Mouse (Mus musculus) embryonic facial prominence, embryonic 11.5 days (tissue): ENCODE measurements around the gene Tbc1d16. TPM values are rescaled to one million over a fixed set of nuclear protein-coding genes. Genes with fewer than 3 reads are reported as not detected.

Experiments
- ATAC-seq: fragments of 200-750 bp; cut with Nextera tagmentation; replicated peaks from 2 replicates; pipeline ENCODE4 v1.8.0; 2017; ENCODE audit warnings: low read depth; ENCODE audit not compliant: insufficient number of reproducible peaks, low FRiP score, low TSS enrichment
- DNase-seq: peaks from one replicate; pipeline ENCODE4 v3.0.0-alpha.2; 2015; ENCODE audit warnings: low spot score
- H3K27ac ChIP-seq: fragments of 300-500 bp; sonication (generic); replicated peaks from 2 replicates; pipeline ENCODE4 v1.5.1; 2014; ENCODE audit warnings: mild to moderate bottlenecking, low read depth, low read length, control low read depth
- H3K27me3 ChIP-seq: fragments of 300-500 bp; sonication (generic); 2 replicates; pipeline ENCODE4 v1.6.1; 2014; ENCODE audit warnings: mild to moderate bottlenecking, low read length, moderate library complexity, mixed read lengths; ENCODE audit not compliant: control insufficient read depth, insufficient read depth
- H3K36me3 ChIP-seq: fragments of 300-500 bp; sonication (generic); replicated peaks from 2 replicates; pipeline ENCODE4 v1.6.1; 2014; ENCODE audit warnings: low read depth, mild to moderate bottlenecking, low read length, moderate library complexity, mixed read lengths; ENCODE audit not compliant: control insufficient read depth, insufficient read depth
- H3K4me1 ChIP-seq: fragments of 300-500 bp; sonication (generic); 2 replicates; pipeline ENCODE4 v1.6.1; 2014; ENCODE audit warnings: low read length, mixed read lengths; ENCODE audit not compliant: control insufficient read depth, insufficient read depth
- H3K4me2 ChIP-seq: fragments of 300-500 bp; sonication (generic); 2 replicates; pipeline ENCODE4 v1.6.1; 2014; ENCODE audit warnings: low read depth, mild to moderate bottlenecking, control low read depth, low read length, moderate library complexity
- H3K4me3 ChIP-seq: fragments of 300-500 bp; sonication (generic); 2 replicates; pipeline ENCODE4 v1.5.1; 2014; ENCODE audit warnings: low read depth, low read length, control low read depth
- H3K9ac ChIP-seq: fragments of 300-500 bp; sonication (generic); replicated peaks from 2 replicates; pipeline ENCODE4 v1.6.1; 2014; ENCODE audit warnings: mild to moderate bottlenecking, control low read depth, low read length
- H3K9me3 ChIP-seq: fragments of 300-500 bp; sonication (generic); replicated peaks from 2 replicates; pipeline ENCODE4 v1.6.1; 2016; ENCODE audit warnings: mild to moderate bottlenecking, low read length, inconsistent platforms, mixed read lengths; ENCODE audit not compliant: control insufficient read depth
- WGBS: fragments of 180-500 bp; shearing (Covaris S2); extraction: QIAGEN DNeasy Blood & Tissue Kit; methylation state at CpG from one replicate; pipeline ENCODE4 v1.1.7; 2014; 5-methylcytosine and 5-hydroxymethylcytosine counted together
- polyA plus RNA-seq: library from polyadenylated mRNA; unstranded; fragments of >200 nt; fragmentation: Nextera tagmentation; extraction: Ambion mirVana; gene quantifications from 2 replicates; pipeline ENCODE4 v1.2.1, GENCODE M21; 2014

The Tbc1d16 gene
- polyA plus RNA-seq, 1 experiment from 2014 or later, result 9.5 TPM

GRCm38 (mm10) chr11:119116992-119117391 is 111.3 kb downstream of the Tbc1d16 start:
- Histone ChIP-seq H3K4me2 (no peak overlapping the region), H3K36me3 (no peaks in the 10 kb centered on the region), H3K4me1 (no peaks in the 10 kb centered on the region; the same call in 1 of the 2 replicates), H3K27ac (no peak overlapping the region), H3K27me3 (no peaks in the 10 kb centered on the region), H3K9me3 (no peaks in the 10 kb centered on the region), H3K9ac (no peak overlapping the region), H3K4me3 (no peak overlapping the region)
- DNase-seq (no peak), ATAC-seq (no peak)
- 63% methylated on average over 4 of the region's 4 CpGs for WGBS

- DNase-seq (no peak), ATAC-seq (no peak)
- Histone ChIP-seq H3K27ac (no peak overlapping the region), H3K9ac (no peak overlapping the region), H3K4me3 (no peak overlapping the region), H3K27me3 (no peaks in the 10 kb centered on the region), H3K4me2 (no peak overlapping the region), H3K9me3 (no peaks in the 10 kb centered on the region), H3K4me1 (no peaks in the 10 kb centered on the region), H3K36me3 (no peaks in the 10 kb centered on the region)
These were observed 115.6 kb downstream of the Tbc1d16 start for GRCm38 (mm10) chr11:119112721-119113120.

GRCm38 (mm10) chr11:119111345-119111744 is 117.0 kb downstream of the Tbc1d16 start:
- no peaks in the 10 kb centered on the region for H3K27me3 ChIP-seq

GRCm38 (mm10) chr11:119109415-119110071 is 118.8 kb downstream of the Tbc1d16 start:
- Histone ChIP-seq H3K36me3 (no peaks in the 10 kb centered on the region), H3K4me1 (no peaks in the 10 kb centered on the region; the same call in 1 of the 2 replicates), H3K27ac (no peak overlapping the region), H3K4me2 (no peak overlapping the region), H3K27me3 (no peaks in the 10 kb centered on the region), H3K9ac (no peak overlapping the region), H3K9me3 (no peaks in the 10 kb centered on the region), H3K4me3 (no peak overlapping the region)
- WGBS, result 72% methylated on average over 9 of the region's 9 CpGs
- no peak for DNase-seq
- no peak for ATAC-seq

More at GRCm38 (mm10) chr11:119111345-119111744, 117.0 kb downstream of the Tbc1d16 start:
- Histone ChIP-seq H3K36me3 (no peaks in the 10 kb centered on the region), H3K4me3 (no peak overlapping the region), H3K4me2 (no peak overlapping the region), H3K9me3 (no peaks in the 10 kb centered on the region), H3K9ac (no peak overlapping the region), H3K27ac (no peak overlapping the region), H3K4me1 (no peaks in the 10 kb centered on the region; the same call in 1 of the 2 replicates)
- ATAC-seq, result no peak
- WGBS, result 10% methylated on average over 7 of the region's 7 CpGs
- no peak for DNase-seq

- H3K36me3 ChIP-seq, result no peaks in the 10 kb centered on the region
- no peak overlapping the region for H3K4me3 ChIP-seq
- 78% methylated on average over 10 of the region's 10 CpGs for WGBS
- no peak overlapping the region for H3K9ac ChIP-seq
- no peak overlapping the region for H3K27ac ChIP-seq
- no peak for ATAC-seq
- DNase-seq, result no peak
- H3K4me1 ChIP-seq, result no peaks in the 10 kb centered on the region; the same call in 1 of the 2 replicates
- H3K4me2 ChIP-seq, result no peak overlapping the region
- H3K9me3 ChIP-seq, result no peaks in the 10 kb centered on the region
- H3K27me3 ChIP-seq, result no peaks in the 10 kb centered on the region
These were observed 119.6 kb downstream of the Tbc1d16 start for GRCm38 (mm10) chr11:119108573-119109263.

- DNase-seq (no peak), ATAC-seq (no peak)
- Histone ChIP-seq H3K4me3 (no peak overlapping the region), H3K9me3 (no peaks in the 10 kb centered on the region), H3K4me1 (no peaks in the 10 kb centered on the region; the same call in 1 of the 2 replicates), H3K27ac (no peak overlapping the region), H3K9ac (no peak overlapping the region), H3K36me3 (no peaks in the 10 kb centered on the region), H3K27me3 (no peaks in the 10 kb centered on the region), H3K4me2 (no peak overlapping the region)
- WGBS, result 45% methylated on average over 6 of the region's 6 CpGs
These were observed 122.0 kb downstream of the Tbc1d16 start for GRCm38 (mm10) chr11:119106289-119106688.

GRCm38 (mm10) chr11:119105748-119106147 is 122.6 kb downstream of the Tbc1d16 start:
- H3K36me3 ChIP-seq, result no peaks in the 10 kb centered on the region
- H3K4me3 ChIP-seq, result no peak overlapping the region
- H3K9ac ChIP-seq, result no peak overlapping the region
- no peak overlapping the region for H3K27ac ChIP-seq
- no peaks in the 10 kb centered on the region for H3K27me3 ChIP-seq
- 22% methylated on average over 8 of the region's 8 CpGs for WGBS
- no peak overlapping the region for H3K4me2 ChIP-seq
- H3K4me1 ChIP-seq, result no peaks in the 10 kb centered on the region; the same call in 1 of the 2 replicates
- ATAC-seq (no peak), DNase-seq (no peak)
- H3K9me3 ChIP-seq, result no peaks in the 10 kb centered on the region

GRCm38 (mm10) chr11:119105071-119105609 is 123.2 kb downstream of the Tbc1d16 start:
- no peak for DNase-seq
- no peak overlapping the region for H3K9ac ChIP-seq
- ATAC-seq, result no peak
- WGBS, result 59% methylated on average over 7 of the region's 7 CpGs
- no peaks in the 10 kb centered on the region for H3K9me3 ChIP-seq
- no peak overlapping the region for H3K4me2 ChIP-seq
- no peaks in the 10 kb centered on the region; the same call in 1 of the 2 replicates for H3K4me1 ChIP-seq
- H3K27me3 ChIP-seq, result no peaks in the 10 kb centered on the region
- no peak overlapping the region for H3K4me3 ChIP-seq
- no peak overlapping the region for H3K27ac ChIP-seq
- H3K36me3 ChIP-seq, result no peaks in the 10 kb centered on the region
